Mouse (Mus musculus) embryonic facial prominence, embryonic 10.5 days (tissue): ENCODE data around the gene Arpc3. TPM values are rescaled to one million over a fixed set of nuclear protein-coding genes. Genes with fewer than 3 reads are reported as not detected.

Experiments used
- DNase-seq: peaks from one replicate; pipeline ENCODE4 v3.0.0-alpha.2; 2017; ENCODE audit warnings: low spot score
- H3K27ac ChIP-seq: fragments of 300-500 bp; sonication (generic); replicated peaks from 2 replicates; pipeline ENCODE4 v1.5.1; 2016; ENCODE audit warnings: mild to moderate bottlenecking
- H3K27me3 ChIP-seq: fragments of 300-500 bp; sonication (generic); replicated peaks from 2 replicates; pipeline ENCODE4 v1.6.1; 2016; ENCODE audit warnings: low read depth, mild to moderate bottlenecking; ENCODE audit not compliant: poor library complexity, severe bottlenecking
- H3K36me3 ChIP-seq: fragments of 300-500 bp; sonication (generic); replicated peaks from 2 replicates; pipeline ENCODE4 v1.6.1; 2016; ENCODE audit warnings: mild to moderate bottlenecking, moderate library complexity
- H3K4me1 ChIP-seq: fragments of 300-500 bp; sonication (generic); 2 replicates; pipeline ENCODE4 v1.6.1; 2016
- H3K4me3 ChIP-seq: fragments of 300-500 bp; sonication (generic); 2 replicates; pipeline ENCODE4 v1.5.1; 2016; ENCODE audit warnings: mild to moderate bottlenecking, moderate library complexity
- H3K9me3 ChIP-seq: fragments of 300-500 bp; sonication (generic); 2 replicates; pipeline ENCODE4 v1.6.1; 2016; ENCODE audit warnings: mild to moderate bottlenecking
- WGBS: fragments of 180-500 bp; shearing (Covaris S2); methylation state at CpG from one replicate; pipeline ENCODE4 v1.1.7; 2016; 5-methylcytosine and 5-hydroxymethylcytosine counted together
- polyA plus RNA-seq: library from polyadenylated mRNA; unstranded; fragments of >200 nt; fragmentation: Nextera tagmentation; extraction: Ambion mirVana; gene quantifications from 2 replicates; pipeline ENCODE4 v1.2.1, GENCODE M21; 2016

The Arpc3 gene
- polyA plus RNA-seq, 1 experiment from 2014 or later, result 85.5 TPM

DNA sequence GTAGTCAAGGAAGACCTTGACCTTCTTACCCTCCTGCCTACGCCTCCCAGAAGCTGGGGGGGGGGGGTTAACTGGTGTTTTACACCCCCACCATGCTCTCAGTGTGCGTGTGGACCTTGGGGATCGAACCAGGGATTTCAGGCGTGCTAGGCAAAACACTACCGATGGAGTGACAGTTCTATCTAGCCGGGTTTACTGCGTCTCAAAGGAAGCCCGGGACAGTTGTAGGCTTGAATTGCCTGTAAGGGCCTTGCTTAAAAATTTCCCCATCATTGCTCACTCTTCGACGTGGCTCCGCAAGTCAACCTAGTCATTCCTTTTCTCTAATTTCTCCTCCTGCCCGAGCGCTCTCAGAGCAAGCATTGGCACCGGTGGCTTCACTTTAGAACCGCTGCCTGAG, 31.4 kb downstream of the Arpc3 start:
- 34% methylated on average over 15 of the region's 15 CpGs for WGBS
- peak; percentile 21 for DNase-seq

DNA sequence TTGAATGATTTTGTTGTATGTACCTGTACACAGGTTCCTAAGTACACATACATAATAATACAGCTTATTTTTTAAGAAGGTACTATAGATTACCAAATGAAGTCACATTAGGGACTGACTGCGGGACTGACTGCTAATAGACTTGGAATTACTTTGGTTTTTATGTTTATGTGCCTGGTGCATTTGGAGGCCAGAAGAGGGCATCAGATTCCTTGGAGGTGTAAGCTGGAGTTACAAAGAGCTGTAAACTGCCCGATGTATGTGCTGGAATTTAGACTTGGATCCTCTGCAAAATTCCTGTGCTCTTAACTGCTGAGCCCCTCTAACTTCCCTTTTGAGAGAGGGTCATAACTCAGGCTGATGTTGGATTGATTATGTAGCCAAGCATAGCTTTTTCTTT, 33.9 kb downstream of the Arpc3 start:
- no peak overlapping the region for H3K4me3 ChIP-seq
- 94% methylated on average over 2 of the region's 2 CpGs for whole genome bisulfite sequencing
- DNase-seq, result no peak
- peaks cover 18% of the 10 kb centered on the region for H3K4me1 ChIP-seq
- no peaks in the 10 kb centered on the region for H3K27me3 ChIP-seq
- H3K36me3 ChIP-seq, result peaks cover 59% of the 10 kb centered on the region
- H3K9me3 ChIP-seq, result no peaks in the 10 kb centered on the region
- H3K27ac ChIP-seq, result no peak overlapping the region

More for the DNA sequence above, 31.4 kb downstream of the Arpc3 start:
- Histone ChIP-seq H3K9me3 (no peaks in the 10 kb centered on the region), H3K4me1 (peaks cover 18% of the 10 kb centered on the region), H3K27ac (peak overlapping the region; percentile 96), H3K4me3 (peak overlapping the region; percentile 80), H3K36me3 (peaks cover 34% of the 10 kb centered on the region), H3K27me3 (no peaks in the 10 kb centered on the region)

DNA sequence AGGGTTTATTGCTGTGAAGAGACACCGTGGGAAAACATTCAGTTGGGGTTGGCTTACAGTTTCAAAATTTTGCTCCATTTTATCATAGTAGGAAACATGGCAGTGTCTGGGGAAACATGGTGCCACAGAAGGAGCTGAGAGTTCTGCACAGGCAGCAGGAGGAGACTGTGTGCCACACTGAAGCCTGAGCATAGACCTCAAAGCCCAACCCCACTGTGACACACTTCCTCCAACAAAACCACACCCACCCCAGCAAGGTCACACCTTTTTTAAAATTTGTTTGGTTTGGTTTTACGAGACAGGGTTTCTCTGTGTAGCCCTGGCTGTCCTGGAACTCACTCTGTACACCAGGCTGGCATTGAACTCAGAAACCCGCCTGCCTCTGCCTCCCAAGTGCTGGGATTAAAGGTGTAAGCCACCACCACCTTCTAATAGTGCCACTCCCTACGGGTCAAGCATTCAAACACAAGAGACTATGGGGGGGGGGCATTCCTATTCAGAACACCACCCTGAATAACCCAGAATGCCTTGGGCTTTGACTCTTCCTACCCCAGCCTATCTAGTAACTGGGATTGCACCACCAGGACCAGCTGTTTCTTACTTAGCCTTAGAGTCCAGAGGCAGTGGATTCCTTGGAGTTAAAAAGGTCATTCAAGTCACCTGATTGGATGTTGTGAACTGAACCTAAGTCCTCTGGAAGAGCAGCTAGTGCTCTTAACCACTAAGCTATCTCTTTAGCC, 38.5 kb downstream of the Arpc3 start:
- Histone ChIP-seq H3K9me3 (no peaks in the 10 kb centered on the region), H3K4me1 (no peaks in the 10 kb centered on the region), H3K27me3 (no peaks in the 10 kb centered on the region), H3K4me3 (no peak overlapping the region), H3K36me3 (peaks cover 99% of the 10 kb centered on the region), H3K27ac (no peak overlapping the region)
- DNase-seq, result no peak
- WGBS, result 93% methylated on average over 4 of the region's 4 CpGs

GRCm38 (mm10) chr5:122431221-122431620, 39.5 kb downstream of the Arpc3 start:
- H3K27me3 ChIP-seq, result no peaks in the 10 kb centered on the region
- no peak overlapping the region for H3K27ac ChIP-seq
- 95% methylated on average over 8 of the region's 8 CpGs for WGBS
- no peaks in the 10 kb centered on the region for H3K9me3 ChIP-seq
- DNase-seq, result no peak
- no peaks in the 10 kb centered on the region for H3K4me1 ChIP-seq
- no peak overlapping the region for H3K4me3 ChIP-seq
- peaks cover 100% of the 10 kb centered on the region for H3K36me3 ChIP-seq

DNA sequence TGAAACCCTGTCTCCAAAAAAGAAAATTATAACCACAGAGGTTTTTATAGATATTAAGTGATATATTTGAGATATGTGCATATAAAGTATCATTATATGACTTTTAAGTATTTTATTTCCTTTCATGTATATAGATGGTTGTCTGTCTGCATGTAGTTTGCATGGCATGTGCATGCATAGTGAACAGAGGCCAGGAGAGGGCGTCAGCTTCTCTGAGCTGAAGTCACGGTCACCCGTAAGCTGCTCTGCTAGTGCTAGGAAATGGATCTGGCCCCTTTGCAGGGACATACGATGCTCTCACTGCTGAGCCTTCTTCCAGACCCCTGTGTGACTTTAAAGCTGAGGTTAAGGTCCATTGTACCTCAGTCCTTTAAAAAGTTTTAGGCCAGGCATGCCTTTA, 42.9 kb downstream of the Arpc3 start:
- Histone ChIP-seq H3K4me1 (no peaks in the 10 kb centered on the region), H3K27ac (no peak overlapping the region), H3K27me3 (no peaks in the 10 kb centered on the region), H3K4me3 (no peak overlapping the region), H3K36me3 (peaks cover 100% of the 10 kb centered on the region), H3K9me3 (no peaks in the 10 kb centered on the region)
- DNase-seq, result no peak
- 84% methylated on average over 4 of the region's 4 CpGs for WGBS

DNA sequence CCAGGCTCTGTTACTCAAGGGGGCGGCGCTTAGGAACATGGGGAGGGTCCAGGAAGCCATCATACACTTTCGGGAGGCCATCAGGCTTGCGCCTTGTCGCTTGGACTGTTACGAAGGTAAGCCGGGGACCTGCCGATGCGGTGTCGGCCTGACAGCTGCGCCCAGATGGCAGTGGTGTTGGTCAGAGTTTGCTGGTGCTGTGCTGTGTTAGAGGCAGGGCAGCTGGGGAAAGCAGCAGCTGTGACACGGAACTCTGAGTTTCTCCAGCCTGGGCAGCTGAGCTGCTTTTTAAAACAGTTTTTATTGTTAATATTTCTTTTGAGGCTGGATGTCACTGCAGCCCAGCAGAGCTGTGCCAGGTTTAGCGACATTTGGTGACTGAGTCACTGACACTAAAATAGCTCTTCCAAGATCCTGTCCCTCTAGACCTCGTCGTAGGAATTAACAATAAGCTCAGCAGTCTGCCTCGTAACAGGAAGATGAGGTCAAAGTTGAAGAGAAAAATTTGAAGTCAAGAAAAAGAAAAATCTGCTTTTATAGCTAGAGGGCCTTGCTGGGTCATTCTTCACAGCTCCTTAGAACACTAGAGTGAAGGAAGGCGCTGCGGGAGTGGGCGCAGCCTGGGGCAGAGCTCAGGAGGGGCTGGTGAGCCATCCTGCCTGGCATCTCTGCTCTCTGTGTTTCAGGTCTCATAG, 47.9 kb downstream of the Arpc3 start:
- WGBS, result 92% methylated on average over 19 of the region's 19 CpGs
- Histone ChIP-seq H3K27ac (no peak overlapping the region), H3K4me1 (no peaks in the 10 kb centered on the region), H3K4me3 (no peak overlapping the region), H3K27me3 (no peaks in the 10 kb centered on the region), H3K9me3 (no peaks in the 10 kb centered on the region), H3K36me3 (peaks cover 100% of the 10 kb centered on the region)
- no peak for DNase-seq

DNA sequence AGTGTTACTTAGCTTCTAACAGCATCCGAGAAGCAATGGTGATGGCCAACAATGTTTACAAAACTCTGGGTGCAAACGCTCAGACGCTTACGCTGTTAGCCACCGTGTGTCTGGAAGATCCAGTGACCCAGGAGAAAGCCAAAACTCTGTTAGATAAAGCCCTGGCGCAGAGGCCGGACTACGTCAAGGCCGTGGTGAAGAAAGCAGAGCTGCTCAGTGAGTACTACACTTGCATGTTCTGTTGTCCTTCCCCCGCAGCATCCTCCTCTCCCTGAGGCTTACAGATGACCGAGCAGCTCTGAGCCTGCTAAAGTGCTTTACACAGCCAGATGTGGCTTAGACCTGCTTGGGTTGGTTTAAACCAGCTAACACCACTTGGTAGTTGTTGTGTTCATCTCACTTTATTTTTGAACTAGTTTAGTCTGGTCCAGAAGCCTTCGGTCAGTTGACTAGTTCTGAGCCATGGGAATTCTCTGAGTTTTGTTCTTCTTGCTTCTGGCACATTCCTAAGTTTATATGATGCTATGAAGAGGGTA, 48.5 kb downstream of the Arpc3 start:
- Histone ChIP-seq H3K4me3 (no peak overlapping the region), H3K27ac (no peak overlapping the region), H3K36me3 (peaks cover 100% of the 10 kb centered on the region), H3K9me3 (no peaks in the 10 kb centered on the region), H3K27me3 (no peaks in the 10 kb centered on the region), H3K4me1 (no peaks in the 10 kb centered on the region)
- 97% methylated on average over 12 of the region's 12 CpGs for WGBS
- no peak for DNase-seq

DNA sequence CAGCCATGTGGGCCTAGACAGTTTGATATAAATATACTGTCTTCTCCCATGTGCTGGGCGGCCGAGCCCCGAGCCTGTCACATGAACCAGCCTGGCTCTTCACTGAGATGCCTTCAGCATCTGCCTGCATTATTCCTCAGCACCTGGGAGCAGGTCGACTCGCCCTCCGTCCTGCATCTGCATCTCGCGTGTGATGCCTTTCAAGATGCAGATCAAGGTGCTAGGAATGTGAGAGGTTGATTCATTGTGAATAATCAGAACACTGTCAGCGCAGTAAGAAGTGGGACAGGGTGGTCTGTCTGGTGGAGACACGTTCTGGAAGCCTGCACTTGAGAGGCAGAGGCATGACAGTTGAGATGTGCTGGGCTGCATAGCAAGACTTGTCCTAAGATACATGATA, 52.8 kb downstream of the Arpc3 start:
- no peak for DNase-seq
- Histone ChIP-seq H3K27ac (no peak overlapping the region), H3K36me3 (peaks cover 97% of the 10 kb centered on the region), H3K4me3 (no peak overlapping the region), H3K27me3 (no peaks in the 10 kb centered on the region), H3K9me3 (no peaks in the 10 kb centered on the region), H3K4me1 (no peaks in the 10 kb centered on the region)
- 94% methylated on average over 10 of the region's 10 CpGs for WGBS

DNA sequence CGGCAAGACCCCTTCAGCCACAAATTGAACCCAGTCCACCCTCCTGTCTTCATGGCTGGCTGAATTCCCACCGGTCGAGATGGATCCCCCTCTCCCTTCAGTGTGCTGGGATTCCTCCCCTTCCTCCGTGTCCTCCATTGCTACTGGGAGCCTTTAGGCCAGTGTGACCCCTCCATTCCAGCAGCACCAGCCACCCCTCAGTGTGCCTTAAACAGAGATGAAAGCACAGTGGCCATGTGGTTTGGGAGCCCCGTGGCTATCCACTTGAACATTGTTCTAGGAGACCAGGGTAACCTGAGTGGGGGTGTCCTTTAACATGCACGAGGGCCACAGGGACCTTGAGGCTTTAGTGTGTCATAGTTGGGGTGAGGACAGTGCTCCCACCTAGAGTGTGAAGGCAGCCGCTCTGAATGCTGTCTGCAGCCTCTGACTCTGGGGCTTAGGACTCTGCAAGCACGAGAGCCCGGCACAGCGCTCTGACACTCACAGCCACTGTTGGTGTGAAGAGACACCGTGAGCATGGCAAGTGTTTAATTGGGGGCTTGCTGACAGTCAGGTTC, 53.5 kb downstream of the Arpc3 start:
- Histone ChIP-seq H3K4me1 (peaks cover 4% of the 10 kb centered on the region), H3K4me3 (no peak overlapping the region), H3K27ac (no peak overlapping the region), H3K9me3 (no peaks in the 10 kb centered on the region), H3K36me3 (peaks cover 95% of the 10 kb centered on the region), H3K27me3 (no peaks in the 10 kb centered on the region)
- WGBS, result 89% methylated on average over 11 of the region's 11 CpGs
- no peak for DNase-seq

DNA sequence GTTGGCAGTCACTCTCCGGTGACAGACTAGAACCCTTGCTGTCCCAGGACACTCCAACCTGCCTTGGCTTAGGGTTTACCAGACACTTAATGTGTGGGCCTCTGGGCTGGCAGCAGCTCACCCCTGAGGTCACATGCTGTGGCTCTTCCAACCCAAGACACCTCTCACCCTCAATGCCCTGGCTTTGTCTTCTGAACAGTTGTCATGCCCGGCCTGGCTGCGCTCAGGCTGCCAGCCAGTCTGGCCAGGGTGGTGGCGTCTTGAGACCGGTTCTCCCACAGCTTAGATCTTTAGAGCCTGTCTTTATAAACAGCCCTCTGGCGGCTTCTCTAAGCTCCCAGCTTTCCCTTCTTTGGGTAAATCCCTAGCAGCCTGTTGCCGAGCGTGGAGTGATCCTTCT, 56.2 kb downstream of the Arpc3 start:
- Histone ChIP-seq H3K4me1 (peaks cover 4% of the 10 kb centered on the region), H3K9me3 (no peaks in the 10 kb centered on the region), H3K27me3 (no peaks in the 10 kb centered on the region), H3K27ac (no peak overlapping the region), H3K36me3 (peaks cover 87% of the 10 kb centered on the region), H3K4me3 (no peak overlapping the region)
- 89% methylated on average over 8 of the region's 8 CpGs for WGBS
- DNase-seq, result no peak

DNA sequence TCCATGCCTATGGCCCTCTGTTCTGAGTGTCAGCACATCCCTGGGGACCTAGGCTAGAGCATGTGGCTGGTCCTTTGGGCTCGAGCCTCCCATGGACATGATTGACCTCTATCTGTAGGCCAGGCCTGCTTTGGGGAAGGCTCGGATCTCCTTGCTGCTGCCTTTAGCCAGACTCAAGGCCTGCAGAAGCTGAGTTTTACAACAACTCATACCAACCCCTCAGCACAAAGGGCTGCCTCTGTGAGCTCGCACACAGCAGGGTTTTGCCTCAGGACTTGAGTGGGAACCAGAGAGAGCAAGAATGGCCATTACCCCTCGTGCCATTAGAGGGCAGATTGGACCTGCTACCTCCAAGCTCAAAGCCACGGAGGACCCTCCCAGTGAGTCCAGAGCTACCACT, 57.2 kb downstream of the Arpc3 start:
- no peak for DNase-seq
- WGBS, result 81% methylated on average over 5 of the region's 5 CpGs
- H3K27me3 ChIP-seq, result no peaks in the 10 kb centered on the region
- no peaks in the 10 kb centered on the region for H3K9me3 ChIP-seq
- H3K4me1 ChIP-seq, result peaks cover 4% of the 10 kb centered on the region
- peaks cover 87% of the 10 kb centered on the region for H3K36me3 ChIP-seq
- no peak overlapping the region for H3K27ac ChIP-seq
- H3K4me3 ChIP-seq, result no peak overlapping the region

DNA sequence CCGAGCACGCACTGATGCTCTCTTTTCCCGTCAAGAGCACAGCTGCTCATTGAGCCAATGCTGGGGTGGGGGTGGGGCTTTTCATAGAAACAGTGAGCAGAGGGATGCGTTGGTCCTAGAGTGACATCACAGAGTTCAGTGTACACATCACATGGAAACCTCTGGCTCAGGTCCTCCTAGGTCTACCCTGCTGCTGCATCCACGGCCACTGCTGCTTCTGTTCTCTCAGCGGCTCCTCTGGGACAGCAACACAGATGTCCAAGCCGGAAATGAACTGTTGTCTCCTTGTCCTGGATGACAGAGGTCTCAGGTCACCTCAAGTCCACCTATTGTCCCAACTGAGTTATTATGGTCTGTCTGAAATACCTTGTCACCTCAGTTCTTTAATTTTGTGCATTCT, 58.3 kb downstream of the Arpc3 start:
- no peaks in the 10 kb centered on the region for H3K27me3 ChIP-seq
- peaks cover 4% of the 10 kb centered on the region for H3K4me1 ChIP-seq
- H3K4me3 ChIP-seq, result no peak overlapping the region
- WGBS, result 62% methylated on average over 7 of the region's 7 CpGs
- no peak for DNase-seq
- no peaks in the 10 kb centered on the region for H3K9me3 ChIP-seq
- no peak overlapping the region for H3K27ac ChIP-seq
- H3K36me3 ChIP-seq, result peaks cover 87% of the 10 kb centered on the region

GRCm38 (mm10) chr5:122450913-122451317, 59.2 kb downstream of the Arpc3 start:
- DNase-seq, result no peak
- Histone ChIP-seq H3K4me1 (peaks cover 4% of the 10 kb centered on the region), H3K36me3 (peaks cover 87% of the 10 kb centered on the region), H3K27me3 (no peaks in the 10 kb centered on the region), H3K27ac (no peak overlapping the region), H3K4me3 (no peak overlapping the region), H3K9me3 (no peaks in the 10 kb centered on the region)
- WGBS, result 82% methylated on average over 5 of the region's 5 CpGs
